Mouse (Mus musculus) midbrain, embryonic 14.5 days (tissue): ENCODE results near the gene Ppfia4. TPM values are rescaled to one million over a fixed set of nuclear protein-coding genes. Genes with fewer than 3 reads are reported as not detected.

ENCODE experiments used
- ATAC-seq: fragments of 200-750 bp; cut with Nextera tagmentation; 2 replicates; pipeline ENCODE4 v1.8.0; 2017; ENCODE audit warnings: moderate number of reproducible peaks, moderate library complexity; ENCODE audit not compliant: low FRiP score, low TSS enrichment
- DNase-seq: peaks from one replicate; pipeline ENCODE4 v3.0.0-alpha.2; 2015
- H3K27ac ChIP-seq: fragments of 300-500 bp; sonication (generic); replicated peaks from 2 replicates; pipeline ENCODE4 v1.5.1; 2014; ENCODE audit warnings: mild to moderate bottlenecking, low read depth, low read length, moderate library complexity
- H3K27me3 ChIP-seq: fragments of 300-500 bp; sonication (generic); 2 replicates; pipeline ENCODE4 v1.6.1; 2014; ENCODE audit warnings: low read length, control low read depth, mixed read lengths; ENCODE audit not compliant: control insufficient read depth, insufficient read depth
- H3K36me3 ChIP-seq: fragments of 300-500 bp; sonication (generic); 2 replicates; pipeline ENCODE4 v1.6.1; 2014; ENCODE audit warnings: low read length, control low read depth; ENCODE audit not compliant: control insufficient read depth, insufficient read depth
- H3K4me1 ChIP-seq: fragments of 300-500 bp; sonication (generic); 2 replicates; pipeline ENCODE4 v1.6.1; 2014; ENCODE audit warnings: mild to moderate bottlenecking, antibody characterized with exemption, low read length, control low read depth; ENCODE audit not compliant: control insufficient read depth, insufficient read depth
- H3K4me2 ChIP-seq: fragments of 300-500 bp; sonication (generic); 2 replicates; pipeline ENCODE4 v1.6.1; 2014; ENCODE audit warnings: mild to moderate bottlenecking, low read length, moderate library complexity
- H3K4me3 ChIP-seq: fragments of 300-500 bp; sonication (generic); replicated peaks from 2 replicates; pipeline ENCODE4 v1.5.1; 2014; ENCODE audit warnings: low read depth, low read length
- H3K9ac ChIP-seq: fragments of 300-500 bp; sonication (generic); replicated peaks from 2 replicates; pipeline ENCODE4 v1.6.1; 2014; ENCODE audit warnings: mild to moderate bottlenecking, low read length, moderate library complexity
- H3K9me3 ChIP-seq: fragments of 300-500 bp; sonication (generic); 2 replicates; pipeline ENCODE4 v1.6.1; 2016; ENCODE audit warnings: low read length, control low read depth, mixed read lengths; ENCODE audit not compliant: control insufficient read depth
- WGBS: fragments of 180-500 bp; shearing (Covaris S2); extraction: QIAGEN DNeasy Blood & Tissue Kit; methylation state at CpG from one replicate; pipeline ENCODE4 v1.1.7; 2014; 5-methylcytosine and 5-hydroxymethylcytosine counted together
- polyA plus RNA-seq: library from polyadenylated mRNA; unstranded; fragments of >200 nt; fragmentation: Nextera tagmentation; extraction: Ambion mirVana; gene quantifications from 2 replicates; pipeline ENCODE4 v1.2.1, GENCODE M21; 2014

The Ppfia4 gene
- polyA plus RNA-seq: 11.5 and 14.4 TPM in 2 replicates

DNA sequence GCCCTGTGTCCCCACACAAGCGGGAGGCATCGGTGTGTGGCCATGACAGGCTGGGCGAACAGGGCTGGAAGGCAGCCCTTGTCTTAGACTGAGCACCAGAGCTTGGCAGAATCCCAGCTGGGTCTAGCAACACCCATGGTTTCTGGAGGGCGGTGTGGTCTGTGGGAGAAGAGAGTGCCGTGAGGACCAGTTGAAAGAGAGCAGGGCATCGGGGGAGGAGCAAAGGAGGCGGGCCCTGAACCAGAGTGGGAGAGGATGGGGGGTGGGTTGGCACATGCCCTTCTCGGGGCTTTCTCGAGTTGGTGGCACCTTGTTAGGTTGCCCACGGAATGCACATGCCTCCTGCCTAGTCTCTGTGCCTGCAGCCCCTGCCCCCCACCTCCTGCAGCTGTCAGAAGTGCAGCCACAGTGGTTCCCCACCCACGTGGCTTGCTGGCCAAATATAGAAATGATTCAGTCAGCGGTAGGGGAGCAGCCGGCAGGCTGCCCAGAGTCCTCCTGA lies at the start of gene Ppfia4:
Gene Ppfia4 (minus strand): TSS at position 159 of the 502 bp plus-strand sequence.
- H3K27me3 ChIP-seq: no peaks in the 10 kb centered on the region
- no peak within 1 kb of the TSS for H3K27ac ChIP-seq
- DNase-seq: peak; percentile 28
- no peaks in the 10 kb centered on the region for H3K9me3 ChIP-seq
- H3K9ac ChIP-seq: no peak within 1 kb of the TSS
- WGBS: 52% methylated on average over 13 of the region's 13 CpGs
- H3K36me3 ChIP-seq: no peaks in the 10 kb centered on the region
- H3K4me3 ChIP-seq: no peak within 1 kb of the TSS
- H3K4me2 ChIP-seq: no peak within 1 kb of the TSS
- peak; percentile 60; the same call in 1 of the 2 replicates for ATAC-seq
- H3K4me1 ChIP-seq: 0 out of 2 replicates have a peak, but pooled peaks cover 4% of the 10 kb centered on the region

DNA sequence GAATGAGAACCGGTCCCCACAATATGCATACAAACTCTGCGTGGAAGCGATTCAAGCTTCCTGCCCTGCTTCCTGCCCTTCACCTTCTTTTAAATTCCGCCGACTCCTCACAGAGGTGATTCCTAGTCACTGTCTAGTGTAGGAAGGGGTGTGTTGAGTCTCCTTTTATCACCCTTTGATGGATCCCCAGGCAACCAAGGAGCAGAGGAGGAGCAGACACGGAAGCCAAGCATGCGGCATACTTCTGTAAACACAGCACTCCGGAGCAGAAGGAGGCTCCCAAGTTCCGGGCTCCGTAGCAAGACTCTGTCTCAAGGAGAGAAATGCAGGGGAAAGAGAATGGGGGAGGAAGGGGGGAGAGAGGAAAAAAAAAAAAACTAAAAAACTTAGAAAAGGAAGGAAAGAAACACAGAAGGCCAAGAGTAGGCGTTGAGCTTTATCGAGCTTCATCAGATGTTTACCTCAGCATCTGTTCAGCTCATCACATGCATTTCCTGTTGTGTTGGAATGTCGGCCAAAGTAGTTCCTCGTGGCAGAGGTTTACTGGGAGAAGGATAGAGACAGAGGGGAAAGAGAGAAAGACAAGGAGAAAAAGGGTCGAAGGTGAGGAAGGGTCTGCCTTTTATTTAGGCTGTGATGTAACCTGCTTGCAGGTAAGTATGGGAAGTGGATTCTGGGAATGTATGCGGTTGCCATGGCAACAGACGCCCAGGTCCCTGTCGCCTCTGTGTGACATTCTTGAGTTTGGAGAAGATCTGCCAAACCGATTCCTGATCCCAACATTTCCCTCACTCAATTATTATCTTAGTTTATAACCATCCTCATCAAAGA lies 49.3 kb upstream of the Ppfia4 start:
- H3K4me2 ChIP-seq: peak overlapping the region; percentile 43
- no peak overlapping the region for H3K9ac ChIP-seq
- H3K27ac ChIP-seq: no peak overlapping the region
- no peaks in the 10 kb centered on the region for H3K4me1 ChIP-seq
- peak overlapping the region; percentile 15 for H3K4me3 ChIP-seq
- DNase-seq: peak; percentile 70
- WGBS: 18% methylated on average over 19 of the region's 19 CpGs
- H3K9me3 ChIP-seq: no peaks in the 10 kb centered on the region
- no peak for ATAC-seq
- H3K36me3 ChIP-seq: no peaks in the 10 kb centered on the region
- no peaks in the 10 kb centered on the region for H3K27me3 ChIP-seq

DNA sequence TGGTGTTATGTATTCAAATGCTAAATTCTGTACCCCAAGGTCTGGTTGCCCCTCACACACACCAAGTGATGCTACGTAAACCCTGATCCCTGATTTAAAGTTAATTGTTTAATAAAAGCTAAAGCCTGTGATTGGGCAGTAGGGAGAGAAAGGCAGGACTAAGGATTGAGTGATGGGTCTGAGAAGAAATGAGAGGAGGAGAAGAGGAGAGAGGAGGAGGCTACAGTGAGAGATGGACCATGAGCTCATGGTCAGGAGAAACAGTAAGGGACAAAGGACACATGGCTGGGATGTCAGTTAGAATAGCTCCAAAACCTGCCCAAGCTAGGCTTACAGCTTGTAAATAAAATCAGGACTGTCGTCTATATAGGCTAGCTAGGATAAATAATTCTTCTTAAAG lies 48.3 kb upstream of the Ppfia4 start:
- H3K9ac ChIP-seq: no peak overlapping the region
- H3K27ac ChIP-seq: no peak overlapping the region
- no peaks in the 10 kb centered on the region for H3K27me3 ChIP-seq
- H3K4me2 ChIP-seq: no peak overlapping the region
- H3K36me3 ChIP-seq: no peaks in the 10 kb centered on the region
- no peaks in the 10 kb centered on the region for H3K9me3 ChIP-seq
- ATAC-seq (no peak), DNase-seq (no peak)
- no peaks in the 10 kb centered on the region for H3K4me1 ChIP-seq
- no peak overlapping the region for H3K4me3 ChIP-seq
- 84% methylated on average over 2 of the region's 2 CpGs for WGBS

DNA sequence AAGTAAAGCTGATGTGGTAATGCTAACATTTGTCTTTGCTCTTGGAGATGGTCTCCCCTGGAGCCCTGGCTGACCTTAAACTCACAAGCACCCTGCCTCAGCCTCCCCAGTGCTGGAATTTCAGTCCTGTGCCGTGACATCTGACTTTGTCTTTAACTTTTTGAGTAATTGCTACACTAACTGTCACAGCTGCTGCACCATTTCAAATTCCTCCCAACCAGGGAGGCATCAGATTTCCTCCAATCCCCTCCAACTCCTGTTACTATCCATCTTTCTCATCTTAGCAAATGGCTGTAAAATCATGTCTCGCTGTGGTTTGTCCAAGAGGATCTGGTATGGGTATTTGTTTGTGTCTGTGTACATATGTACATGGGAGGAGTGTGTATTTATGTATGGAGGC lies 41.4 kb upstream of the Ppfia4 start:
- Histone ChIP-seq H3K27ac (no peak overlapping the region), H3K36me3 (no peaks in the 10 kb centered on the region), H3K9me3 (no peaks in the 10 kb centered on the region), H3K9ac (no peak overlapping the region), H3K4me1 (no peaks in the 10 kb centered on the region), H3K4me2 (no peak overlapping the region), H3K27me3 (no peaks in the 10 kb centered on the region), H3K4me3 (no peak overlapping the region)
- DNase-seq (no peak), ATAC-seq (no peak)
- WGBS: 72% methylated on average over 2 of the region's 2 CpGs

DNA sequence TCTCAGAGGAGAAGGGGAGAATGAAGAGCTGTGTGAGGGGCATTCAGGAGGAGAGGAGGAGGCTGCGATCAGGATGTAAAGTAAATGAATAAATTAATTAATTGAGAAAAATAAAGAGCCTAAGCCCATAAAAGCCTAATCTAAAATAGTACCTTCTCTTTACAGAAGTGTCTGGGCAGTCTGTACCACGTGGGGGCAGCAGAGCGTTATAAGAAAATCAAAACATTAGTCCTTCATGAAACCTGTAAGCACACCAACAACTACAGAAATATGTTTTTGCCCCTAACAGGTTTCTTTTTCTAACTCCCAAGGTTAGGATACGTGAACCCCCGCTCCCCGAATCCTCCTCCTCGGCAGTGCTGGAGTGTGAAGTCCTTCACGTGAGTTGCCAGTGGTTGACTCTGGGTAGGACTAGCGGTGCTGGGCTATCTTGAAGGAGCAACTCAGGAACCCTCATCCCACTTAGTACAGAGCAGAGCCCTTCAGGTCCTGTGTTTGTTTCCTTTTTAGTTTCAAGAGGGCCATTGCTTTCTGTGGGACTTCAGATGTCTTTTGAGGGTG lies 36.1 kb upstream of the Ppfia4 start:
- Histone ChIP-seq H3K4me1 (no peaks in the 10 kb centered on the region), H3K36me3 (no peaks in the 10 kb centered on the region), H3K4me3 (no peak overlapping the region), H3K9me3 (no peaks in the 10 kb centered on the region), H3K9ac (no peak overlapping the region), H3K4me2 (no peak overlapping the region), H3K27me3 (no peaks in the 10 kb centered on the region), H3K27ac (no peak overlapping the region)
- DNase-seq: peak; percentile 78
- WGBS: 57% methylated on average over 9 of the region's 9 CpGs
- no peak for ATAC-seq

DNA sequence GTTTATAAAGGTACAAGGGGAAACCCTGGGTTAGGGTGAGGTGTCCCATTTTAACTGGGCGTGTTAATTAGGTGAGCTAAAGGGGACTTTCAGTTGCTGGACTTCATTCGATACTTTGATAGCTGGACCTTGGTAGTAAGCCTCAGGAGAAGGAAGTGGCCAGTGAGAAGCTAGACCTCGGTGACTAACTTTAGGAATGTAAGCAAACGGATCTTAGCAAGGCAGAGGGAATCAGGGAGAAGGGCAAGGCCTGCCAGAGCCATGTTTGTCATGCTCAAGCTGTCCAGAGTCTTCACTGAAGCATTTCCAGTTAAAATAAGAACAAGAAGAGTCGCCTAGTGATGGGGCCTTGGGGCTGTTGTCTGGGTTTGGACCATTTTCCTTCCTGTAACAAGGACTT lies 32.8 kb upstream of the Ppfia4 start:
- H3K4me1 ChIP-seq: peaks cover 7% of the 10 kb centered on the region
- H3K9ac ChIP-seq: no peak overlapping the region
- no peak overlapping the region for H3K27ac ChIP-seq
- H3K36me3 ChIP-seq: no peaks in the 10 kb centered on the region
- no peak overlapping the region for H3K4me3 ChIP-seq
- 70% methylated on average over 5 of the region's 5 CpGs for WGBS
- no peaks in the 10 kb centered on the region for H3K9me3 ChIP-seq
- no peak for DNase-seq
- ATAC-seq: no peak
- H3K27me3 ChIP-seq: no peaks in the 10 kb centered on the region
- H3K4me2 ChIP-seq: no peak overlapping the region

DNA sequence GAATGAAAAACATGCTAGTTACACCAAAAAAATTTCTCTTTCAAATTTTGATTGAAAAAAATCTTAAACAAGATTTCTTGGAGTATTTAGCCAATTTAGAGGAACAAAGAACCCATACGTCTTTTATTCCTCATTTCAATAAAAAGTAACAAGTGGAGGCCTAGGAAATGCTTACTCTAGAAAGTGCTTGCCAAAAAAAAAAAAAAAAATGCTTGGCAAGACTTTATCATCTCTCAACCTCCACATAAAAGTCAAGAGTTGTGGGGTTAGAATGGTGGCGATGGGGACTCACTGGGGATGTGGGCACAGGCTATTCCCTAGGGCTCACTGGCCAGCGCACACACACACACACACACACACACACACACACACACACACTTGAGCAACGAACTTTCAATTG lies 30.5 kb upstream of the Ppfia4 start:
- Histone ChIP-seq H3K4me3 (no peak overlapping the region), H3K27ac (no peak overlapping the region), H3K4me1 (peaks cover 11% of the 10 kb centered on the region), H3K36me3 (peaks cover 13% of the 10 kb centered on the region), H3K9me3 (no peaks in the 10 kb centered on the region), H3K27me3 (no peaks in the 10 kb centered on the region), H3K4me2 (no peak overlapping the region), H3K9ac (no peak overlapping the region)
- DNase-seq (no peak), ATAC-seq (no peak)
- WGBS: 81% methylated on average over 4 of the region's 4 CpGs

DNA sequence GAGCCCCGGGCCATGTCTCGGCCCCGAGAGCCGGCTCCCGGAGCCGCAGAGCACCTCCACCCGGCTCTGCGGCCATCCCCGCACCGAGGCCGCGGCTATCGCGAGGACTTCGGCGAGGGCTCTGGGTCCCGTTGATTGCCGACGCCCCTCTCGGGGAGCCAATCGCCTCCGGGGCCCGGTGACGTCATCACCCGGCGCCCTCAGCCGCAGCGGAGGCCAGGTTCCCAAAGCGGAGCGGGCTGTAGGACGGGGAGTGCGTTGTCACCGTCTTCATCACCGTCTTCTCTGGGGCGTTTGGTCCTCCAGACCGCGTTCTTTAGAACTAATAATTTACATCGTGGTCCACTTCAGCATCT lies 29.1 kb upstream of the Ppfia4 start, which contains the start of gene Tmem183a:
Gene Tmem183a (minus strand): TSS at position 123 of the 356 bp plus-strand sequence.
- peak; percentile 97 for ATAC-seq

More for the DNA sequence above, 29.1 kb upstream of the Ppfia4 start, which contains the start of gene Tmem183a:
- 0% methylated on average over 38 of the region's 38 CpGs for WGBS
- peaks cover 11% of the 10 kb centered on the region for H3K4me1 ChIP-seq
- no peaks in the 10 kb centered on the region for H3K27me3 ChIP-seq
- H3K27ac ChIP-seq: peak within 1 kb of the TSS; percentile 84
- peak within 1 kb of the TSS; percentile 93 for H3K4me3 ChIP-seq
- peak within 1 kb of the TSS; percentile 90 for H3K9ac ChIP-seq
- peak within 1 kb of the TSS; percentile 73 for H3K4me2 ChIP-seq
- DNase-seq: peak; percentile 99
- H3K9me3 ChIP-seq: no peaks in the 10 kb centered on the region
- H3K36me3 ChIP-seq: peaks cover 22% of the 10 kb centered on the region
